Mouse (Mus musculus) liver, postnatal 0 days (tissue): Measurements from ENCODE around the gene P4ha2. TPM values are rescaled to one million over a fixed set of nuclear protein-coding genes. Genes with fewer than 3 reads are reported as not detected.

Experiments used
- ATAC-seq: fragments of 200-750 bp; cut with Nextera tagmentation; 2 replicates; pipeline ENCODE4 v1.8.0; 2017; ENCODE audit warnings: mild to moderate bottlenecking, moderate library complexity
- DNase-seq: peaks from one replicate; pipeline ENCODE4 v3.0.0-alpha.2; 2016
- H3K27ac ChIP-seq: fragments of 300-500 bp; sonication (generic); 2 replicates; pipeline ENCODE4 v1.5.1; 2014; ENCODE audit warnings: antibody characterized with exemption, moderate library complexity, mild to moderate bottlenecking, low read depth
- H3K27me3 ChIP-seq: fragments of 300-500 bp; sonication (generic); 2 replicates; pipeline ENCODE4 v1.6.1; 2014; ENCODE audit warnings: low read length, control low read depth, mixed read lengths; ENCODE audit not compliant: insufficient read depth
- H3K36me3 ChIP-seq: fragments of 300-500 bp; sonication (generic); replicated peaks from 2 replicates; pipeline ENCODE4 v1.6.1; 2014; ENCODE audit warnings: mild to moderate bottlenecking, control low read depth, low read length, moderate library complexity, mixed read lengths; ENCODE audit not compliant: insufficient read depth
- H3K4me1 ChIP-seq: fragments of 300-500 bp; sonication (generic); 2 replicates; pipeline ENCODE4 v1.6.1; 2014; ENCODE audit warnings: antibody characterized with exemption, mild to moderate bottlenecking, control low read depth; ENCODE audit not compliant: insufficient read depth
- H3K4me2 ChIP-seq: fragments of 300-500 bp; sonication (generic); 2 replicates; pipeline ENCODE4 v1.6.1; 2014; ENCODE audit warnings: low read depth, mild to moderate bottlenecking, low read length, moderate library complexity, mixed read lengths
- H3K4me3 ChIP-seq: fragments of 300-500 bp; sonication (generic); 2 replicates; pipeline ENCODE4 v1.5.1; 2014; ENCODE audit warnings: low read depth, low read length
- H3K9ac ChIP-seq: fragments of 300-500 bp; sonication (generic); replicated peaks from 2 replicates; pipeline ENCODE4 v1.6.1; 2014; ENCODE audit warnings: mild to moderate bottlenecking, moderate library complexity
- H3K9me3 ChIP-seq: fragments of 300-500 bp; sonication (generic); 2 replicates; pipeline ENCODE4 v1.6.1; 2016; ENCODE audit warnings: mild to moderate bottlenecking, control low read depth, low read length, mixed read lengths
- CTCF ChIP-seq: sonication (generic); IDR thresholded peaks from 2 replicates; pipeline ENCODE4 v1.5.1; 2016; ENCODE audit warnings: antibody characterized with exemption, low read depth
- EP300 ChIP-seq: IDR thresholded peaks from 2 replicates; pipeline ENCODE4 v1.6.1; 2016; ENCODE audit warnings: antibody characterized with exemption, low read depth, mild to moderate bottlenecking
- WGBS: fragments of 180-500 bp; shearing (Covaris S2); extraction: QIAGEN DNeasy Blood & Tissue Kit; methylation state at CpG from one replicate; pipeline ENCODE4 v1.1.7; 2014; ENCODE audit not compliant: insufficient replicate concordance; 5-methylcytosine and 5-hydroxymethylcytosine counted together
- polyA plus RNA-seq: library from polyadenylated mRNA; unstranded; fragments of >200 nt; fragmentation: Nextera tagmentation; extraction: Ambion mirVana; gene quantifications from 2 replicates; pipeline ENCODE4 v1.2.1, GENCODE M21; 2015

Gene P4ha2
- polyA plus RNA-seq, 1 experiment from 2014 or later: 2.4 TPM

DNA sequence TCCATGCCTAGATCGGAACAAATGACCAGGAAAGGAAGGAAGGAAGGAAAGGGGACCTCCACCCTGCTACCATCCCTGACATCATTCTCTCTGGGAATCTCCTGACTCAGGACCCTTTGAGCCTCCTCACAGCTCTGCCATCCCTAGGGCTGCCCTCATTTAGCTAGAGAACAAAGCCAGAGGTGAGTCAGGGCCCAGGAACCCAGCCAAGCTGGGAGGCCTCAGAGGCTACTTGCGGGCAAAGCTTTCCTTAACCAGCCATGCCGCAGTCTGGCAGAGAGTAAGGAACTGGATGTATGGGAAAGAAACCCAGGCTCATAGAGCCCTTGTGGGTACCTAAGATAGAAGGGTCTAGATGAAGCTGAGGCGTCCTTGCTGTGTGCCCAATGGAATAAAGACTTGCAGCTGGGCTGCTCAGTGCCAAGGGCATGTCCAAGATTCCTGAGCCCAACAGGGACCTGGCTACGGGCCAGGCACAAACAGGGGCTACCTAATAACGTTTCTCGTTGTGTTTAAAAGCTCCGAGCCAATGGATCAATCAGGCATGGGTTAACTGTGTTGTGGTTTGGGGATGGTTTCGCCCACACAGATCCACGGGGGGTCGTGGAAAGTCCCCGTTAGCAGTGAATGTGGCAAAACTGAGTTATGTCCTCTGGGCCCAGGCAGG lies 37.7 kb upstream of the P4ha2 start:
- H3K4me2 ChIP-seq: no peak overlapping the region
- no peak overlapping the region for H3K9ac ChIP-seq
- H3K36me3 ChIP-seq: no peaks in the 10 kb centered on the region
- no peak overlapping the region for H3K27ac ChIP-seq
- ATAC-seq (no peak), DNase-seq (no peak)
- H3K4me1 ChIP-seq: no peaks in the 10 kb centered on the region
- no peaks in the 10 kb centered on the region for H3K9me3 ChIP-seq
- peaks cover 7% of the 10 kb centered on the region; the same call in 1 of the 2 replicates for H3K27me3 ChIP-seq
- TF ChIP-seq CTCF: no peak
- TF ChIP-seq EP300: no peak
- 72% methylated on average over 12 of the region's 12 CpGs for WGBS
- H3K4me3 ChIP-seq: no peak overlapping the region

DNA sequence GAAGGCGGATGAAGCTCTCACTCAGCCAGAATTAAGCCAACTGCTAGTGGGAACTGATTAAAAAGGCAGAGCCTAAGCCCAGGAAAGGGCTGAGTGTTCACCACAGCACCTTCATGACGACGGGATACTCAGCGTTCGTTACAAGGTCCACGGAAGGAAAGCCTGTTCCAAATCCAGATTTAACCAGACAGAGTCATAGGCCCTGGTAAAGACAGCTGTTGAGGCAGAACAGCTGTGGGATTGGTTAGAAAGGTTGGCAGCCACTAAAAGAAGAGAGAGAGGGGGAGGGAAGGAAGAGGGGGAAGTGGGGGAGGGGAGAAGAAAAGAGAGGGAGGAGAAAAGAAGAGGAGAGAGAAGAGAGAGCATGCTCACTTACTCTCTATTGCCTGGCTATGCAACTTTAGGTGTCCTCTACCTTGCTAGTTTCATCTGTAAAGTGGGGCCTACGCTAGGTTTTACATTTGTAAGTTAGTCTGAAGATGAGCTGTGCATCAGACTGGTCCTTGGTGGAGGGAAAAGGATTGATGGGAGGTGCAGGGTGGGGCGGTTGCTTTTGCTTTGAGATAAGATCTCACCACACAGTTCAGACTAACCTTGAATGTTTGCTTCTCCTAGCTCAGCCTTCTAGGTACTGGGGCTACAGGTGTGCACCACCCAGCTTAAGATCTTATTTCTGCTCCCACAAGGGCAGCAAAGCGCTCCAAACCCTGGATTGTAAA lies 37.0 kb upstream of the P4ha2 start:
- DNase-seq (no peak), ATAC-seq (no peak)
- Histone ChIP-seq H3K9ac (no peak overlapping the region), H3K27me3 (peaks cover 13% of the 10 kb centered on the region), H3K27ac (no peak overlapping the region), H3K4me1 (no peaks in the 10 kb centered on the region), H3K9me3 (no peaks in the 10 kb centered on the region), H3K4me3 (no peak overlapping the region), H3K36me3 (no peaks in the 10 kb centered on the region), H3K4me2 (no peak overlapping the region)
- 77% methylated on average over 9 of the region's 9 CpGs for WGBS
- TF ChIP-seq CTCF (no peak), EP300 (no peak)

DNA sequence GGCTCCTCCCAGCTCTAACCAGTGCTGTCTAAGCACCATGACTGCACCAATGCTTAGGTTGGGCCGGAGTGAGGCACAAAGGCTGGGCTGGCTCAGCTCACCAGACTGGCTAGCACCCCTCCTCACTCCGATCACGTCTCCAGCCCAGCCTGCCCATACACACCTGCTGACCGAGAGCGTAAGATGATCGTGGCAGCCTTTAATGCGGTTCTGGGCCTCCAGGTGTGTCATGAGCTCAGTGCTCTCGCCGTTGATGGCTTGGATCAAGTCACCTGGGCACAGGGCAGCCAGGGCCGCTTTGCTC lies 36.5 kb upstream of the P4ha2 start:
- Histone ChIP-seq H3K27me3 (peaks cover 19% of the 10 kb centered on the region), H3K4me1 (no peaks in the 10 kb centered on the region)

DNA sequence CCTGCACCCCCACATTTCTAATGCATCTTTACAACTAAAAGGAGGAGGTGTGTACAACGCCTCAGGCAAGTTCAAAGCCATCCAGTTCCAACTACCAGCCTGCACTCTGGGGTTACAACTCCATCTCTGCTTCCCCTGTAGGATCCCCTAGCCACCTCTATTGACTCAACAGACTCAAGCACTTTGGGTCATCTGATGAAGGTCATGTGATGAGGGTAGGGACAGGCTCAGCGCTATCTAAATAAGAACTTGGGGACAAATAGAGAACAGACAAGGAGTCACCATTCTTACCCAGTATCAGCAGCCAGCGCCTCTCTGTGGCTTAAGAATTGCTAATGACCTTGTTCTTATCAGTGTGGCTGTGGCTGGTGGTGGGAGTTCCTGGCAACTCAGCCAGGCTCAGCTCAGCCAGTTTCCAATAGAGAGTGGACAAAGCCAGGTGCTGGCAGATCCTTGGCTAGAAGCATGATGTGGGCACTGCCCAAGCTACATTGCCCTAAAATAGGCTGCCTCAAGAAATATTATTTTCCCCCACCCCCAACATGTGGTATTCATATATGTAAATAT lies 35.4 kb upstream of the P4ha2 start:
- Histone ChIP-seq H3K36me3 (no peaks in the 10 kb centered on the region), H3K4me3 (no peak overlapping the region), H3K27me3 (peaks cover 29% of the 10 kb centered on the region), H3K4me2 (no peak overlapping the region), H3K27ac (no peak overlapping the region), H3K9me3 (no peaks in the 10 kb centered on the region), H3K9ac (no peak overlapping the region), H3K4me1 (no peaks in the 10 kb centered on the region)
- DNase-seq (no peak), ATAC-seq (no peak)
- TF ChIP-seq CTCF (no peak), EP300 (no peak)
- 45% methylated on average over 3 of the region's 3 CpGs for WGBS

More for the DNA sequence above, 36.5 kb upstream of the P4ha2 start:
- H3K9me3 ChIP-seq: no peaks in the 10 kb centered on the region
- H3K4me2 ChIP-seq: no peak overlapping the region
- no peak for ATAC-seq
- H3K36me3 ChIP-seq: no peaks in the 10 kb centered on the region
- no peak overlapping the region for H3K9ac ChIP-seq
- DNase-seq: no peak
- WGBS: 84% methylated on average over 10 of the region's 10 CpGs
- TF ChIP-seq CTCF (no peak), EP300 (no peak)
- H3K4me3 ChIP-seq: no peak overlapping the region
- H3K27ac ChIP-seq: no peak overlapping the region

DNA sequence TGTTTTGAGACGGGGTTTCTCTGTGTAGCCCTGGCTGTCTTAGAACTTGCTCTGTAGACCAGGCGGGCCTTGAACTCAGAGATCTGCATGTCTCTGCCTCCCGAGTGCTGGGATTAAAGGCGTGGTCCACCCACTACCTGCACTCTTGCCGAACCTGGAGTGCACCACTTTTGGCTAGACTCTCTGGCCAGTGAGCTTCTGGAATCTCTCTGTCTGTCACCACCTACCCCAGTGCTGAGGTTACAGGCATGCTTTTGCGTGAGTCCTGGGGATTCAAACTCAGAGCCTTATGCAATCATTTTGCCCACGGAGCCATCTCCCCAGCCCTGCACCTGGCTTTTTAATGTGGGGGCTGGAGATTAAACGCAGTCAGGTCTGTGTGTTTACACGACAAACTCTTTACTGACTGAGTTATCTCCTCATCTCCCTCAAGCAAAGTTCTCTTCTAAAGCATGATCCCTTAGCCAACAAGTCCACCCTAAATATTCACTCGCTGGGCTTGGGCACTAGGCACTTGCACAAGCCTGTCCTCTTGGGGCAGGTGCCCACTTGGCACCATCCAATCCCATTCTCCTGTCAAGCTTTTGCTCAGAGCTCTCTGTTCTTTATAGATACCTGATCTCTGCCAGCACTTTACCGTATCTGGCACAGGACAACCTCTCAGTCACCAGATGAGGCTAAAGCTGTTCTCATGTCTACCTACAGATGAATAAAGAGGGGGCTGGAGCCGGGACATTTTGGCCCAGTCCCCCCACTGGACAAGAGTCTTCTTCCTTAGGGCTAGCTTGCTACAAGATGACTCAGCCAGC lies 34.6 kb upstream of the P4ha2 start:
- H3K36me3 ChIP-seq: no peaks in the 10 kb centered on the region
- H3K27ac ChIP-seq: no peak overlapping the region
- ATAC-seq (no peak), DNase-seq (no peak)
- H3K27me3 ChIP-seq: peaks cover 37% of the 10 kb centered on the region
- TF ChIP-seq CTCF: no peak
- TF ChIP-seq EP300: no peak
- H3K4me2 ChIP-seq: no peak overlapping the region
- no peak overlapping the region for H3K4me3 ChIP-seq
- 68% methylated on average over 12 of the region's 12 CpGs for WGBS
- H3K4me1 ChIP-seq: no peaks in the 10 kb centered on the region
- no peaks in the 10 kb centered on the region for H3K9me3 ChIP-seq
- no peak overlapping the region for H3K9ac ChIP-seq

DNA sequence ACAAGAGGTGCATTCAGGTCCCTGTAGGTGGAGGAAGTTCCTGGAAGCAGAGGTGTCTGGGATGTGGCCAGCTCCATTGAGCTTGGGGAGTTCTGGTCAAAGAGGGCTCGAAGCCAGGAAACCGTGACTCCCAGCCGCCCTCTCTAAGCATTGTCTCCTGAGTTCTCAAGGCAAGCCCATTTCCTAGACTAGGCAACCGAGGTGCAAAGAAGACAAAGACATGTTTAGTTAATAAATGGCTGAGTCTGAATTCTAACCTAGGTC lies 34.0 kb upstream of the P4ha2 start:
- Histone ChIP-seq H3K4me3 (no peak overlapping the region), H3K27me3 (peaks cover 39% of the 10 kb centered on the region), H3K4me2 (no peak overlapping the region), H3K9ac (no peak overlapping the region), H3K4me1 (no peaks in the 10 kb centered on the region), H3K36me3 (no peaks in the 10 kb centered on the region), H3K27ac (no peak overlapping the region), H3K9me3 (no peaks in the 10 kb centered on the region)
- no peak for DNase-seq
- 73% methylated on average over 4 of the region's 4 CpGs for WGBS
- no peak for TF ChIP-seq CTCF
- TF ChIP-seq EP300: no peak
- ATAC-seq: no peak
